Comparison of ENCODE assay signal across 9 mouse cellular contexts in the genomic region with DNA sequence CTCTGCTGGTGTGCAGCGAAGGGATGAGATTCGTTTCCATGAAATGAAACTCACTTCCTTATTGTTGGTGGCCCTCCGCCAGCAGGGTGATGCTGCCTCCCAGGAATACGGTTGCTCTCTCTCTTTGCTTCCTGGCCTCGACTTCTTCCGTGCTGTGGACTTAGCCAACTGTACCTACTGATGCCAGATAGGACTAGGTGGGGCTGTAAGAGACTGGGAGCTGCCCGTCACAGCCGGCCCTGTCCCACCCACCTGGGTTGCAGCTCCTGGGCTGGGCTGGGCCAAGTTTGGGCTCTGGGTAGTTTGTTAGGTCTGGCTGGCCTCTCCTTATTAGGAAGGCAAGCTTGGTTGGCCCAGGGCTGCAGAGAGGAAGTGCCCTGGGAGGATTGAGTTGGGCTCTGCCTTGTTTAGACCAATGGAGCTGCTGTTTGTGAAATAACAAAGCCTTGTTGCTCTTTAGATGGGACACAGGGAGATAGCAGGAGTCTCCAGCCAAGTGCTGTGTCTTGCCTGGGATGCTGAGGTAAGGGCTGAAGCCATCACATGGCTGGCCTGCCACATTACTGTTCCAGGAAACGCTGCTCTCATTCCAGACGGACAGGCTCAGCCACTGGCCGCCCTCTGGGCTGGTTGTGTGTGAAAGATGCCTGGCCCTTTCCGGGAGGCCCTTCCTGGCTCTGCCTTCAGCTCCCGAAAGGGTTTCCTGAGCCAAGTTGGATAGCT. TPM values are rescaled to one million over a fixed set of nuclear protein-coding genes. Genes with fewer than 3 reads are reported as not detected.
DNase-seq lines count a peak whose midpoint lies in the region; ATAC-seq and TF ChIP-seq lines count a peak whose summit lies in the region.
"Had no signal": no experiment of that assay in that cellular context is flagged by ENCODE, and none has a peak within 500 bp of the region (broad histone marks: within the 10 kb centered on the region; RNA-seq: fewer than 3 reads in every experiment).

No protein-coding gene starts in this region.

- 0 out of 2 replicates have a peak, but pooled peaks cover 18% of the 10 kb centered on the region for H3K36me3 ChIP-seq in embryonic facial prominence, embryonic 14.5 days (ENCODE audit: control insufficient read depth, insufficient read depth, low read length)
- no peaks in the 10 kb centered on the region for H3K36me3 ChIP-seq in heart, embryonic 15.5 days
- no peaks in the 10 kb centered on the region for H3K36me3 ChIP-seq in kidney, postnatal 0 days (ENCODE audit: insufficient read depth, low read length)

- H3K4me1 ChIP-seq in embryonic facial prominence, embryonic 14.5 days (ENCODE audit: control insufficient read depth, insufficient read depth, low read length) = peaks cover 20% of the 10 kb centered on the region
- H3K4me1 ChIP-seq in heart, embryonic 15.5 days (replicated peaks) = peaks cover 74% of the 10 kb centered on the region
- peaks cover 32% of the 10 kb centered on the region for H3K4me1 ChIP-seq in kidney, postnatal 0 days (replicated peaks; ENCODE audit: insufficient read depth, low read length)

- H3K27me3 ChIP-seq in embryonic facial prominence, embryonic 14.5 days (replicated peaks; ENCODE audit: control insufficient read depth, insufficient read depth, low read length) = no peaks in the 10 kb centered on the region
- no peaks in the 10 kb centered on the region for H3K27me3 ChIP-seq in heart, embryonic 15.5 days
- H3K27me3 ChIP-seq in kidney, postnatal 0 days (ENCODE audit: insufficient read depth, low read length) = no peaks in the 10 kb centered on the region
- H3K27me3 ChIP-seq: CH12.LX had no signal

- no peak overlapping the region for H3K4me2 ChIP-seq in embryonic facial prominence, embryonic 14.5 days (ENCODE audit: low read depth, low read length)
- H3K4me2 ChIP-seq in heart, embryonic 15.5 days = peak overlapping the region; percentile 40
- H3K4me2 ChIP-seq in kidney, postnatal 0 days (ENCODE audit: low read length) = peak overlapping the region; percentile 36

- H3K27ac ChIP-seq in embryonic facial prominence, embryonic 14.5 days (replicated peaks; ENCODE audit: low read depth, low read length) = peak overlapping the region; percentile 71
- H3K27ac ChIP-seq in heart, embryonic 15.5 days = peak overlapping the region; percentile 88
- peak overlapping the region; percentile 91 for H3K27ac ChIP-seq in kidney, postnatal 0 days

- H3K9me3 ChIP-seq in embryonic facial prominence, embryonic 14.5 days (ENCODE audit: control insufficient read depth, low read length) = no peaks in the 10 kb centered on the region
- H3K9me3 ChIP-seq in heart, embryonic 15.5 days (replicated peaks) = no peaks in the 10 kb centered on the region
- no peaks in the 10 kb centered on the region for H3K9me3 ChIP-seq in kidney, postnatal 0 days (replicated peaks; ENCODE audit: low read length)

- no peak overlapping the region for H3K9ac ChIP-seq in embryonic facial prominence, embryonic 14.5 days (ENCODE audit: low read depth, low read length)
- H3K9ac ChIP-seq in heart, embryonic 15.5 days = peak overlapping the region; percentile 23; the same call in 1 of the 2 replicates
- H3K9ac ChIP-seq in kidney, postnatal 0 days (ENCODE audit: low read depth, low read length) = 0 out of 2 replicates have a peak overlapping the region, but pooled peaks have one; percentile 29

- 40% methylated on average over 13 of the region's 13 CpGs for WGBS in embryonic facial prominence, embryonic 14.5 days
- WGBS in heart, embryonic 15.5 days = 25% methylated on average over 13 of the region's 13 CpGs
- WGBS in kidney, postnatal 0 days = 30% methylated on average over 13 of the region's 13 CpGs

- ATAC-seq in embryonic facial prominence, embryonic 14.5 days (ENCODE audit: low read depth) = peak; percentile 54; the same call in 1 of the 2 replicates
- peak; percentile 81 for ATAC-seq in heart, embryonic 15.5 days (replicated peaks; ENCODE audit: insufficient number of reproducible peaks, insufficient read depth, low FRiP score, low read depth)
- peak; percentile 67; the same call in 1 of the 2 replicates for ATAC-seq in kidney, postnatal 0 days (replicated peaks; ENCODE audit: low FRiP score, low read depth)

- H3K4me3 ChIP-seq in embryonic facial prominence, embryonic 14.5 days (ENCODE audit: low read depth, low read length) = no peak overlapping the region
- H3K4me3 ChIP-seq in heart, embryonic 15.5 days = peak overlapping the region; percentile 16
- no peak overlapping the region for H3K4me3 ChIP-seq in kidney, postnatal 0 days (replicated peaks; ENCODE audit: low read depth, low read length)

- TF ChIP-seq CTCF in kidney, postnatal 0 days (IDR thresholded peaks at IDR 0.05; ENCODE audit: low read depth) = no peak

- peak; percentile 48 for DNase-seq in layer of hippocampus, adult 9-11 months
- no peak for DNase-seq in layer of hippocampus, postnatal 14 days (ENCODE audit: low spot score in 2 of 2)
- peak; percentile 61 for DNase-seq in embryonic facial prominence, embryonic 14.5 days (ENCODE audit: low spot score)
- peak; percentile 75 for DNase-seq in kidney, postnatal 0 days (ENCODE audit: low spot score)
- peak; percentile 90 for DNase-seq in lung, postnatal 25 days (ENCODE audit: low spot score)
- peak; percentile 42 for DNase-seq in testis, postnatal 14 days (ENCODE audit: low spot score)
- DNase-seq in spleen, postnatal 10 days (ENCODE audit: low spot score in 2 of 2) = no peak

RNA-seq across cellular contexts. Expression of gene Foxk1, which starts 23.5 kb away (rescaled TPM):
- total RNA-seq in layer of hippocampus, postnatal 14 days (2021) = 10 to 100 TPM; 37.9 to 39.7 TPM
- 5.6 and 7.5 TPM in 2 replicates for polyA plus RNA-seq in embryonic facial prominence, embryonic 14.5 days (2014; fragmentation: Nextera tagmentation; extraction: Ambion mirVana)
- 3.1 and 4.2 TPM in 2 replicates for polyA plus RNA-seq in heart, embryonic 15.5 days (2015; fragmentation: Nextera tagmentation; extraction: Ambion mirVana)
- polyA plus RNA-seq in kidney, postnatal 0 days (2015; fragmentation: Nextera tagmentation; extraction: Ambion mirVana) = 5.6 and 5.8 TPM in 2 replicates

RNA-seq across cellular contexts. Expression of gene Ap5z1, which starts 39.0 kb away (rescaled TPM):
- total RNA-seq in layer of hippocampus, postnatal 14 days (2021) = 10 to 100 TPM; 18.3 to 19.1 TPM
- 8.7 and 10.6 TPM in 2 replicates for polyA plus RNA-seq in embryonic facial prominence, embryonic 14.5 days (2014; fragmentation: Nextera tagmentation; extraction: Ambion mirVana)
- polyA plus RNA-seq in heart, embryonic 15.5 days (2015; fragmentation: Nextera tagmentation; extraction: Ambion mirVana) = 6.0 and 8.8 TPM in 2 replicates
- 6.4 and 8.8 TPM in 2 replicates for polyA plus RNA-seq in kidney, postnatal 0 days (2015; fragmentation: Nextera tagmentation; extraction: Ambion mirVana)

Comparison
In these comparisons a context has a peak if more than half of its experiments do, and no peak if none do; other contexts are left out.
1. DNase-seq: peak in layer of hippocampus, adult 9-11 months (single experiment), embryonic facial prominence, embryonic 14.5 days (single experiment), kidney, postnatal 0 days (single experiment), lung, postnatal 25 days (single experiment) and testis, postnatal 14 days (single experiment); none in layer of hippocampus, postnatal 14 days (0 of 2) and spleen, postnatal 10 days (0 of 2).
2. Peak in every context shown above with its lines, with median percentiles within 50 percentile points of each other: ATAC-seq and H3K27ac ChIP-seq.